Mouse (Mus musculus): Measurements from ENCODE around the gene Aldh3a2.

Aldh3a2 gene

GRCm38 (mm10) chr11:61274421-61274820 lies 7.2 kb upstream of the Aldh3a2 start:
- in situ Hi-C loops (cut with MboI; ENCODE audit: low sequenced_read_pairs), result no loop called here

- in situ Hi-C loops (cut with MboI; ENCODE audit: low sequenced_read_pairs), result no loop called here
Measured at GRCm38 (mm10) chr11:61273928-61274327, 6.7 kb upstream of the Aldh3a2 start.

GRCm38 (mm10) chr11:61271612-61272011 lies 4.3 kb upstream of the Aldh3a2 start:
- in situ Hi-C loops (cut with MboI; ENCODE audit: low sequenced_read_pairs), result no loop called here

- in situ Hi-C loops (cut with MboI; ENCODE audit: low sequenced_read_pairs), result no loop called here
Measured at GRCm38 (mm10) chr11:61270406-61270805, 3.1 kb upstream of the Aldh3a2 start.

GRCm38 (mm10) chr11:61268626-61269349 lies 1.5 kb upstream of the Aldh3a2 start:
- in situ Hi-C loops (cut with MboI; ENCODE audit: low sequenced_read_pairs), result no loop called here

GRCm38 (mm10) chr11:61263841-61264240 lies 3.4 kb downstream of the Aldh3a2 start:
- in situ Hi-C loops (cut with MboI; ENCODE audit: low sequenced_read_pairs), result no loop called here

- in situ Hi-C loops (cut with MboI; ENCODE audit: low sequenced_read_pairs), result no loop called here
Measured at GRCm38 (mm10) chr11:61262516-61262915, 4.7 kb downstream of the Aldh3a2 start.

GRCm38 (mm10) chr11:61259106-61259505 lies 8.2 kb downstream of the Aldh3a2 start:
- in situ Hi-C loops (cut with MboI; ENCODE audit: low sequenced_read_pairs), result no loop called here

- in situ Hi-C loops (cut with MboI; ENCODE audit: low sequenced_read_pairs), result no loop called here
Measured at GRCm38 (mm10) chr11:61252807-61253206, 14.5 kb downstream of the Aldh3a2 start.

- in situ Hi-C loops (cut with MboI; ENCODE audit: low sequenced_read_pairs), result no loop called here
Measured at GRCm38 (mm10) chr11:61251741-61252140, 15.5 kb downstream of the Aldh3a2 start.

- in situ Hi-C loops (cut with MboI; ENCODE audit: low sequenced_read_pairs), result no loop called here
Measured at GRCm38 (mm10) chr11:61244406-61244805, 22.9 kb downstream of the Aldh3a2 start.

GRCm38 (mm10) chr11:61236015-61236414 lies 31.2 kb downstream of the Aldh3a2 start:
- in situ Hi-C loops (cut with MboI; ENCODE audit: low sequenced_read_pairs), result no loop called here

GRCm38 (mm10) chr11:61234174-61234573 lies 33.1 kb downstream of the Aldh3a2 start:
- in situ Hi-C loops (cut with MboI; ENCODE audit: low sequenced_read_pairs), result no loop called here

GRCm38 (mm10) chr11:61231329-61231728 lies 35.9 kb downstream of the Aldh3a2 start:
- in situ Hi-C loops (cut with MboI; ENCODE audit: low sequenced_read_pairs), result no loop called here

- in situ Hi-C loops (cut with MboI; ENCODE audit: low sequenced_read_pairs), result no loop called here
Measured at GRCm38 (mm10) chr11:61228406-61228805, 38.9 kb downstream of the Aldh3a2 start.

GRCm38 (mm10) chr11:61227816-61228215 lies 39.4 kb downstream of the Aldh3a2 start:
- in situ Hi-C loops (cut with MboI; ENCODE audit: low sequenced_read_pairs), result no loop called here

- in situ Hi-C loops (cut with MboI; ENCODE audit: low sequenced_read_pairs), result no loop called here
Measured at GRCm38 (mm10) chr11:61225941-61226412, 41.3 kb downstream of the Aldh3a2 start.

- in situ Hi-C loops (cut with MboI; ENCODE audit: low sequenced_read_pairs), result no loop called here
Measured at GRCm38 (mm10) chr11:61225511-61225910, 41.8 kb downstream of the Aldh3a2 start.

- in situ Hi-C loops (cut with MboI; ENCODE audit: low sequenced_read_pairs), result no loop called here
Measured at GRCm38 (mm10) chr11:61224907-61225306, 42.4 kb downstream of the Aldh3a2 start.

- in situ Hi-C loops (cut with MboI; ENCODE audit: low sequenced_read_pairs), result no loop called here
Measured at GRCm38 (mm10) chr11:61224234-61224744, 43.0 kb downstream of the Aldh3a2 start.

- in situ Hi-C loops (cut with MboI; ENCODE audit: low sequenced_read_pairs), result no loop called here
Measured at GRCm38 (mm10) chr11:61222971-61223745, 44.1 kb downstream of the Aldh3a2 start.

GRCm38 (mm10) chr11:61222007-61222406 lies 45.3 kb downstream of the Aldh3a2 start:
- in situ Hi-C loops (cut with MboI; ENCODE audit: low sequenced_read_pairs), result no loop called here
